Mouse (Mus musculus) megakaryocyte, adult 5-6 weeks (primary cell): ENCODE measurements around the gene Gm11492. TPM values are rescaled to one million over a fixed set of nuclear protein-coding genes. Genes with fewer than 3 reads are reported as not detected.

Experiments used
- ATAC-seq: 2 replicates; pipeline ENCODE4 v1.8.0; 2016; ENCODE audit warnings: mild to moderate bottlenecking, inconsistent platforms; ENCODE audit not compliant: poor library complexity, severe bottlenecking
- total RNA-seq, 2 experiments: library from RNA; stranded (forward) in 1 of 2; stranded (reverse) in 1 of 2; fragments of 153-499, 151-499 nt in 1 of 2; fragments of 221-1000, 200-1000 nt in 1 of 2; gene quantifications; 2 replicates each; pipeline versions ENCODE4 v1.2.3 to v1.2.4; 2015 to 2017

Gm11492 gene
- total RNA-seq (2015) (not detected in 2 replicates), total RNA-seq (2017) (not detected in 2 replicates)

DNA sequence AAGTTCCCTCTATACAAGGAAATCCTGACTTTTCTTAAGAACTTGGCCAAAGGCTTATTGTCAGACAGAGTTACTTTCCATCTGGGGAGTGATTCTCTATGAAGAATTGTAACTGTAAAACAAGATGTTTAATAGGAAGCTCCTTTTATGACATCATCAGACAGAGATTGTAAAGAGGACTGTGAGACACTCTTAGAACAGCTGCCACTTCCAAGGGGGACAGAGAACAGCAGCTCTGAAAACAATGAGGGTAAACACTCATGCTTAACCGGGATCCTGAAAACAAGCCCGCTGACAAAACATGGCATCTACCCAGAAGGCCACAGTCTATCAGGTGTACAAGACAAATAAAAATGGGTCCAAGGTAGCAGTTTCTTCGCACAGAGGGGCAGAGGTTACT is at the start of gene Gm11492:
Gene Gm11492 (plus strand): TSS at position 153 of the 400 bp plus-strand sequence.
- ATAC-seq: no peak

DNA sequence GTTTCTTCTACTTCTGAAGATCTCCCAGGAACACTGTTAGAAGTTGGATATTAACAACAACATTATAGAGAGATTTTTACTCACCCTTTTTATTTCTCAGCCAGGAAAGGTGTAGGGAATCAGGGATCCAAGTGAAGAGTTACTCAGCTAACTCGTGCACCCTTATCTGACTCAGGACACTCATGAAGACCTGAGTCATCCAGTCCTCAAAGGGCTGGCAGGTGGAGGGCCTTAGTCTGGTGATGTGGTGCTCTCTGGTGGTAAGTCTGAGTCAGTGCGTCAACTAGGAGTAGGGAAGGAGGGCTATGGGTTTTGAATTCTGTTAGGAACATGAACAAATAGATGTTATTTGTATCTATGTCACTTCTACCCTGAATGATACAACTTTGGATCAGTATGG is 47.2 kb upstream of the Gm11492 start:
- peak; percentile 92 for ATAC-seq

DNA sequence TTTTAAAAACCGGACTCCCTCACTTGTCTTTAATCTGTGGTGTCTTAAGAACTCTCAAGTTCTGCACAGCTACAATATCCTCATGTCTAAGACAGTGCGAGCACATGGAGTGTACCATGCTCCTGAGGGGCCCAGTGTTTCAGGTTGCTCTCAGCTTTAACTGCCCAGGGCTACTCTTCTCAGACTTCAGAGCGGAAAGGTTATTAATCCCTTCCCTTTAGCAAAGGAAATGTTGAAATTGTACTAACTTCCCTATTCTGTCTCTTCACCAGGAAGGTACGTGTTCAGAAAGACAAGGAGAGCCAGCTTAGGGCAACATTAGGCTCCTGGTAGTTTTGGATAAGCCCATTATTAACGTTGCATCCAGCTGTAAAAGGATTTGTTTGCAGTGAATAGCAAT is 43.0 kb upstream of the Gm11492 start:
- peak; percentile 59 for ATAC-seq

DNA sequence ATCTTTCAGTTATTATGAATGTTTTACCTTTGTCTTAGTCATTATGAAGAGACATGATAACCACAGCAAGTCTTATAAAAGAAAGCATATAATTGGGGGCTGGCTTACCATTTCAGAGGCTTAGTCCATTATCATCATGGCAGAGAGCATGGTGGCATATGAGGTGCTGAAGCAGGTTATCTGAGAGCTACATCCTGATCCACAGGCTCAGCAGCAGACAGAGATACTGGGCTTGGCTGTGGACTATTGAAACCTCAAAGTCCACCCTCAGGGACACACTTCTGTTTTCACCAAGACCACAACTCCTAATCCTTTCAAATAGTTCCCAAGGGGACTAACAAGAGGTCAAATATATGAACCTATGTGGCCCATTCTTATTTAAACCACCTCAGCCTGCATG is 42.5 kb upstream of the Gm11492 start:
- no peak for ATAC-seq

DNA sequence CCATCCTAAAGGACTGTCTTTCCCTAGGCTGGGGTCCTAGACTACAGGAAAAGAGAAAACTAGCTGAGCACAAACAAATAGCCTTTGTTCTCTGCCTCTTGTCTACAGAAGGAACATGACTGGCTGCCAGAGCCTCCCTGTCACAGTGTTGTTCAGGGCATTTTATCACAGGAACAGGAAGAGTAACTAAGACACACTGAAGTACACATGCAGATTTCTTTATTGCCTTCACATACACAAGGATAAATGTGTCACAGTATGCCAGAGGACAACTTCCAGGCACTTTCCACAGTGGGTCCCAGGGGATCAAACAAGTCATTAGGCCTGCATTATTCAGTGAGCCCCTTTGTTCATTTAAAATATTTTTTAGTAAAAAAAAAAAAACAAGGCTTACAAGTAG is 41.7 kb upstream of the Gm11492 start:
- ATAC-seq: no peak

DNA sequence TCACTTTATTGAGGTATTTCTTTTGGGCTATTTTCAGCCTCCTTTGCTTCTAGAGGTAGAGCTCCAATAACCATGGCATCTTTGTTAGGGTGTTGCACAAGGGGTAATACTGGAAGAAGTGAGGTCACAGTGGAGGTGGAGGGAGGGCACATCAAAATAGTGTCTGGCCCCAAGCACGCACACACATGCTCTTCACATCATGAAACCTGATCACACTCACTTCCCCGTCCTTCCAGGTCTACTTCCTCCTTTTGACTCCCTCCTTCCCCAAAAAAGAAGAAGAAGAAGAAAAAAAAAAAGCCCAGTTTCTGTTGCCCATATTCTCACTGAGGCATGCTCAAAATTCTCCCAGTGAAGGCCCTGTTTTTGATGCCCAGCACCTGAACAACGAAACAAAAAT is 39.1 kb upstream of the Gm11492 start:
- peak; percentile 89 for ATAC-seq

DNA sequence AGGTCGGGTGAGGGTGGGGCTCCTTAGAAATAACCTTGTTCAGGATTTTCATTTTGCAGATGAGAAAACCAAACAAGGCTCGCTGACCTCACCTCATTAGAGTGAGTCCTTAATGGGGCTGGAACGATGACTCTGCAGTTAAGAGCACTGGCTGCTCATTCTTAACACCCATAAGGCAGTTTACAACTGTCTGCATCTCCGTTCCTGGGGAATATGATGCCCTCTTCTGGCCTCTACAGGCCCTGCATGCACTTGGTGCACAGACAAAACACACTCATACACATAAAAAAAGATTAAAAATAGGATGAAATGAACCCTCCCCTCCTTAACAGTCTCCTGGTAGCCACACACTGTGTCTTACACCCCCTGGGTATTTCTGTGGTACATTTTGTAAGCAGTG is 38.5 kb upstream of the Gm11492 start:
- peak; percentile 57 for ATAC-seq

DNA sequence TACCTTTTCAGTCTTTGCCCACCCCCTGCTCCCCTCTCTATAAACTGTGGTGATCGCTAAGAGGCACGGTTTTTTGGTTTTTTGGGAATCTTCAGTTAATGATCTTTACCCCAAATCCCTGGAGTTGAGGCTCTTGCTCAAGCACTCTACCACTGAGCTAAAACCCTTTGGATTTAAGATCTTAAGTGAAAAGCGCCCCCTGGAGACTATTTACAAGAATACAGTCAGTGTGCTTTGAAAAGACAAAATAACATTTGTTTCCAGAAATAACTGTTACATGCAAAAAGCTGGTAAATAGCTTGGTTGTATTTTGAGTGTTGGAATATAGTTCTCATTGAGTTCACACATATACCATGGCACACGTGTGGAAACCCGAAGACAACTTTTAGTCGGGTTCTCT is 34.8 kb upstream of the Gm11492 start:
- no peak for ATAC-seq

DNA sequence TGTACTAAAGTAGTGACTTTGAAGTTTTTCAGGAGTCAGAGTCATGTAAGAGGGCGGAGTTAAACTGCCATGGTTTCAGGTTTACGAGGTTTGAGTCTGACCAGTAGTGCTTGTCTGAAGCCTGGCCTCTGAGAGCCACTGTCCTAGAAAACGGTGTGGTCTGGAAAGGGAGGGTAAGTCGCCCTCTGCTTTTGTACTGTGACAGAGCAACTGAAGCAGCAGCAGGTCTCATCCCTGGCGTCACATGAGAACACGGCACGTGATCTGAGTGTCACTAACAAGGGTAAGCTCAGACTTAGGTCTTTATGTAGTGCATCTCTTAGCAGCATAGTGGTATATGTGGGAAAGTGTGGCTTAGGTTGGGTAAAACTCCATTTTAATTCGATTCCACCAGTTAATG is 24.2 kb upstream of the Gm11492 start:
- ATAC-seq: no peak

DNA sequence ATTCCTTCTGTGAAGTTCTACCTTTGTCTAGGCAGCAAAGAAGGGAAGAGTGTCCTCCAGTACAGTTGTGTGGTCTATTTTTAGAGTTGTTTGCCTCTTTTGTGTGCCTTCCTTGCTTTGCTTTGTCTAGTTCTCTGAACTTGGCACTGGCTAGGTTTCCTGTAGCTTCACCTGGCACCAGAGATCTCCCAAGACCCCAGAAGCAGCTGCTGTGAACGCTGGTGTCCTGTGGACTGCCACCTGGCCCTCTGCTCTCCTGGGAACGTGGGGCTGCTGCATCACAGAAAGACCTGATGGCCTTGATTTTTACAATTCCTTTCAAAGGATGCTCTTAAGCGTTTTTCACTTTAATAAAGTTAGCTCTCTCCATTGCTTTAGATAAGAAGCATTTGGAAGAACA is 23.5 kb upstream of the Gm11492 start:
- no peak for ATAC-seq

DNA sequence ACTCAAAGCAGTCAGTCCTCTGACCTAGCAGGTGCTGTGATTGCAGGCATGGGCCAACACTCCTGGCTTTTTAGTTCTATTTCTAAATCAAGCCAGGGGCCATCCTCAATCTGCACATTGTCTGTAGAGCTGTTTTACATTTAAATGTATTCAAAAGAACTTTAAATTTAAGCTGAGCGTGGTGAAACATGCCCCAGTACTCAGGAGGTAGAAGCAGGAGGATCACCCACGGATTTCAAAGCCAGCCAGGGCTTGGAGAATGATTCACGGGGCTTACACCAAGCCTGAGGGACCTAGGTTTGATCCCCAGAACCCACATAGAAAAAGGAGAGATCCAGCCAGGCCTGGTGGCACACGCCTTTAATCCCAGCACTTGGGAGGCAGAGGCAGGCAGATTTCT is 13.1 kb upstream of the Gm11492 start:
- ATAC-seq: no peak

DNA sequence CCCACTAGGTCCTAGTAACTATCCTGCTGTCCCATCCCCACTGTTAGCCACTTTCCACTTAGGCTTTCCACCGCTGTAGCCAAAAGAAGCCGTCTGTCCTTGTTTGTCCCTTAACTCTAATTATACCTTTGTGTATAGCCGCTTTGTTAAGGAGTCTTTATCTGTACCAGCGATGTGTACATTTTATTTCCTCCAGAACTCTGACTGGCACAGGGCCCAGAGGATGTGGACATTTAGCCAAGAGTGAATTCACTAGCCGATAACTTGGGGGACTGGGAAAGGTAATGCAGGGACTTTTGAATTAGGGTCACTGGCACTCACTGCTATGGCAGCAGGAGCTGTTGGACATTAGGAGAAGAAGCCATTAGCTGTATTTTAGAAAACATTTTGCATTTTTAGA is 12.1 kb upstream of the Gm11492 start:
- no peak for ATAC-seq

DNA sequence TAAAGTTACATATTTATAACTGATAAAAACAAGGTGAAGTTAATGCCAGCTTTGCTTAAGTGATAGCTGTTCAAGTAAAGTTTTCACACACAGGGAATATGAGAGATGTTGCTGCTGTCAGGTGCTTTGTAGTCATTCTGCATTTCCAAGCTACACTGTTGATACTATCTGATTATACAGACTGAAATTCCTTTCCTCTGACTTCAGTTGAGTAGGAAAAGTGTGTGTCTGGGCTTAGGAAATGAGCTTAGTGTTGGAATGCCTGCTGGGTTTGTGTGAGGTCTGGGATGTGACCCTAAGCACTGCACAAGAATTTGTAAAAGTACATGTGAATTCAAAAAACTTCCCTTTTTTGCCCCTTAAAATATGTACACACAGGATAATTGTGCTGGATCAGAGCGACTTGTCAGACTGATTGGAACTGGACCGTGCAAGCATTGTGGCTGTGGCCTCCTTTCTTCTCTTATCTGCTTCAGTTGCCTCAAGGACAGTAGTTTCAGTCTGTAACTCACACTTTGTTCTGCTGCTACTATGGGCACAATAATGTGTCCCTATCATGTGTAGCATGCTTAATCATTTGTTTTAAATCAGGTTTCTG is 11.2 kb upstream of the Gm11492 start:
- ATAC-seq: no peak

DNA sequence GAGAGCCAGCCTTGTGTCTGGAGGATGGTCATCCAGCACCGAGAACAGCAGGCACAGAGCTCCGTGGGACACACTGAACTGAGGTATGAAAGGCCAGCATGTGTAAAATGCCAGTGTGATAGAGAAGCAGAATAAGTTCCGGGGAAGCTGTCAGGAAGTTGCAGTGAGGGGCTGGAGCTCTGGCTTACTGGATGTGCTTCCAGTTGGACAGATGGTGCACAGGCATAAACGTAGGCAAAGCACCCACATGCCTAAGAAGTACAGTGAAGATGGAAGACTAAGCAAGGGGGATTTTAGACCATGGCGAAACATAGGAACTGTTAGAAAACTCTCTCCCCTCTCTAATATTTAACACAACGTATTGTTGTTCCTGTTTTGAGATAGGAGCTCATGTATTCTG is 5.2 kb upstream of the Gm11492 start:
- no peak for ATAC-seq

DNA sequence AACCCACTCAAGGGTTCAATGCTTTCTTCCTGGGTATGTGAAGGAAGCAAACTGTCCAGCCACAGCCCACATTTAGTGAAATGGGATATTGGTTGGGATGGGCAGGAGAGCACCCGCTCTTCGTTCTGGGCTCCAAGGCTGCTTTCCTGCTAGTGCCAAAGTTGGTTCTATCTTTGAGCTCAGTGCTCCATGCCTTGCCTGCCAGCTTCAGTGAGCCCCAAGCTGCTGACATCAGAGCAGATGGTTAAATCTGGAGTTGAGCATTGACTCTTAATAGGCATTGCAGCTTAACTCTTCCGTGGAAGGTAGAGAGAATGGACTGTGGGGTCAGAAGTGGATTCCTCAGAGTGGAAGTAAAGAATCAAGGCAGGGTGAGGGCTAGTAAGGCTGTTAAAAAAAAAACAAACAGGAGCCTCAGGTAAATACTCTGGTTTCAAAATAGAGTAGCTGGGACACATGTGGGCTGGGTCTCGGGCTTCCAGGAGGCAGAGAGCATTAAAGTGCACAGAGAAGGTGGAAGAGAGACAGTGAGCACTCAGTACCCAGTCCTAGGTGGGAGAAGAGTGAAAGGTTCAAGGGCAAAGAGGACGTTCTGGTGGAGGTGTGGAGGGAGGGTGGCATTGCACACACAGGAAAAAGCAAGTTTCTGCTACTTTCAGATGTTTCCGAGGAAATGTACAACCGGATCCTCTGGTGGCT is 2.0 kb downstream of the Gm11492 start, which contains the start of gene Sept4:
Gene Sept4 (plus strand): TSS at position 649 of the 699 bp plus-strand sequence.
- no peak for ATAC-seq

DNA sequence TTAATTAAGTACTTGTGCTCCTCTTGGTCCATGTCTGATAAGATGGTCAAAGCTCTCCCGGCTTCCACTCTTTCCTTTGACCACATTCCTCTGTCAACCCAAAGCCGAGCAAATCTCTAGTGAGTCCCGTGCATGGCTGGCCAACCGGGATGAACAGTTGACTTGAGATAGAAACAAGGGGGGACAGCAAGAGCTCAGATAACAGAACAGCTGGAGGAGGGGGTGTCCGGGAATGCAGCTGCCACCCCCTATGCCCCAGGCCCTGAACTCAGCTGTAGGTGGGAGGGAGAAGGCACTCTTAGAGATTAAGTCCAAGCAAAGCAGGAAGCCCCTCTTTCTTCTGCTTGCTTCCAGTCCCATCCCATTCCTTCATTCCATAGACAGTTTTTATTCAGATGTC is 4.3 kb downstream of the Gm11492 start:
- no peak for ATAC-seq

DNA sequence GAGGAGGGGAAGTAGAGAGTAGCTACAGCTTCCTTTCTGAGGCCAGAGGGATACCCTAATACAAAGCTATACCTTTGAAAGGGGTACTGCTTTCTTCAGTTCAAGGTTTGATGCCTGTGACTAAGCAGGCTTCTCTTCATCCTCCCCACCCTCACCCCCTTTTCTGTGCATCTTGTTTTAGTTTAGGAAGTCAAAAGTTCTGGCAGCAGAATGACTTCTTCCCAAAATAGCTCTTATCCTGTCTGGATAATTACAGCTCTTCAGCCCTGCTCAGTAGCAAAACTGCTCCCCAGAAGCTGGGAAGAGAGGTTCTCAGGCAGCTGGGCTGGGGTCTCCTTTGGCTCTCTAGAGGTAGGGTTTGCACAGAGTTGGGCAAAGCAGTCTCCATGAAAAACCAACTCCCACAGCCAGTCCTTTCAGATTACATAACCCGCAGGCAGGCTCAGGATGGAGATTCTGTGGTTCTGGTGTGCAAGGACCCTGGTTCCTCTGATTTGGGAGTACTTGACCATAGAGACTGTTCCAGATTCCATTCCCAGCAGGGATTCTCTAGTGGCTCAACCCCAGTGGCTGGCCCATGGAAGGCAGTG is 5.0 kb downstream of the Gm11492 start:
- ATAC-seq: no peak

DNA sequence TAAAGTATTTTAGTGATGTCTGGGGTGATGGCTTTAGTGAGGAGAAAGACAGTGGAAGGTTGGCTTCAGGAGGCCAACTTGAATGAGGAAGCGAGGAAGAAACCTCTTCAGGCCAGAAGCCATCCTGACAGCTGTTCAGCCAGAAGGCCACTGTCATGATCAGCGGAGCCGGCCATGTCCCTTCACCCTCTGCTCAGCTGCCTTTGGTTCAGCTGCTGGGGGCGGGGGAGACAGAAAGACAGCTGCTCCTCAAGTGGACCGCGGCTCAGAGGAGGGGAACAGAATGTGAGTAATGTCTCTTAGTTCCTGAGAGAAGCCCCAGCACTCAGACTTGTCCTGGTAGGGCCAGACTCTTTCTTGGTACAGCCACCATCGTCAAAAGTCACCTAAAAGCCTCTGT is 7.3 kb downstream of the Gm11492 start:
- no peak for ATAC-seq

DNA sequence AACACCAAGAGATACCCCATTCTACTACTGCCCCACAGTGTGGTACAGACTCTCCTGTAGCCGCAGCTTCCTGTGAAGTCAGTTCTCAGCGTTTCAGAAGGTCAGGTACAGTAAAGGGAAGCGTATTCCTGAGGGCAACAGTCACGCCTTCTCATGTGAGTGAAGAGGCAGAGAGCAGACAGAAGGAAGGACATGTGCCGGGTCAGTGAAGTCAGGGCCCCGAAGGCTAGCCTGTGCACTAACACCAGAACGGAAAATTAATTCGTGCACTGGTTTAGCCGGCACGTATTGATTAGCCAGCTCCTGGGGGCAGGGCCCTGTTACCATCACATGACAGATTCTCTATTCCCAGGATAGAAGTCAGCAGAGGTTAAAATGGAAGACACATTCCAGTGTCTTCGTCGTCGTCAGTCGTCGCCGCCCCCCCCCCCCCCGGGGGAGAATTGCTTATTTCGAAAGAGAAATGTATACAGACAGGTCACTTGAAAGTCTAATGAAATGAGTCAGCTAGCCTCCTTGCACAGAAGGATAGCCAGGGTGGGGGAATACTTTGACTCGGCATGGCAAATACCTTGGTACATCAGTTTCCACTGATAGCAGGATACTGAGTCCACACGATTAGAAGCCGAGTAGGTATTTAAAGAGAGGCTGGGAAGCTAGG is 8.2 kb downstream of the Gm11492 start:
- ATAC-seq: no peak

DNA sequence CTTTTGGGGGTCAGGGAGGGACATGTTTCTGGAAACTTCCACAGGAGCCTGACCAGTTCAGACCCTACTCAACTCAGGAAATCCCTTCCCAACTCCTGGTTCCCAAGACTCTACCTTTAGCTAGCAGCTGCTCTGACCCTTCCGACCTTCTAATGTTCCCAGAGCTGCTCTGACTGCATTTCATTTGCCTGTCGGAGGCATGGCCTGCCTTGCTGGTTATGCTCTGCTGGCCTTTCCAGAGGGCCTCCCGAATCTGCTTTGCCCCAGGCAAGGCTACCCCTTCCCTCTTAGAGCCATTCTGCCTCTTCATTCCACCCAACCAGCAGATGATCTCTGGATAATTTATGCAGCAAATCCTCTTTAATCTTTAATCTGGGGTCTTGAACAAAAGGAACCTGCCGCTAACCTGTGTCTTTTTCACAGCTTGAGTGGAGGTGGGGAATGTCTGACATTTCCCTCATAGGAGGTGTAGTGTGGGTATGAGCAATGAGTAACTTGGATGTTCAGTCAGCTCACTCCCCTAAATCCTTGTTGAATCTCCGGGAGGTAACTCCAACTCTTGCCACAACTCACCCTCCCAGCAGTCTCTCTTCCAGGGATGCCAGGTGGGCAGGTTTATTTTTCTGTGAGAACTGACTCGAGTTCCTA is 11.3 kb downstream of the Gm11492 start:
- no peak for ATAC-seq

DNA sequence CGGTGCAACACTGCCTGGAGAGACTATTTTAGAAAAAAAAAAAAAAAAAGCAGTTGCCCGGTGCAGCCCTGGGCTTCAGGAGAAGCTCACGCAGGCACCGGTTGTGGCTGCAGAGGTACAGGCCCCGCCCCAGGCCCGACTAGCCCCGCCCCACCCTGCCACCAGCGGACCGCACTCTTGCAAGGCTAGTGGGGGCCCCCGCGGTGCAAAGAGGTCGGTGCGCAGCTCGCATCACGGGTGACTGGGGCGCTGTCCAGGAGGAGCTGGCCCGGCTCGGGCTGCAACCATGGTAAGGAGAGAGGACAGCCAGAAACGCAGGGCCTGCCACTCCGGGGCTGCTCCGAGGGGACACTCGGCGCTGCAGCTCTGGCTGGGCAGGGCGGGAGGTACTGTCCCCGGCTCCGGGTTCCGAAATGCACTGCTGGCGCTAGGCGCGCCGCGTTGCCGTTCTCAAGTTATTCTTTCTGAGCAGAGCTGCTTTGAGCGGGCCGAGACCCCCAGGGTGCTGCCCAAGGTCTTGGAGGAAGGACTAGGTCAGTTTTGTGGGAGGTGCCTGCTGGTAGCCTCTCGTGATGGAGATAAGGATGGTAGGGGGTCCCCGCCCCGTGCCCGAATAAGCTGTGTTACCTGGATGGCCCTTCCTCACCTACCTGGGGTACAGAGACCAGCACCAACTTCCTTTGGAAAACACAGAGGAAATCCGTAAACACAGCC is 12.0 kb downstream of the Gm11492 start:
- peak; percentile 85 for ATAC-seq
